Mouse (Mus musculus) left cerebral cortex, postnatal 4 days (tissue): ENCODE results near the gene Hacd4. TPM values are rescaled to one million over a fixed set of nuclear protein-coding genes. Genes with fewer than 3 reads are reported as not detected.

Experiments used
- DNase-seq: peaks from one replicate; pipeline ENCODE4 v3.0.0-alpha.2; 2022
- intact Hi-C: fragments of 180-260 bp; cut with DNase I; formaldehyde crosslinking; loops from one replicate; pipeline ENCODE4 v1.15.1; 2025
- total RNA-seq, 2 experiments: library from RNA; stranded (reverse); gene quantifications; 2 replicates each; pipeline ENCODE4 v1.2.3; 2021

The Hacd4 gene
- total RNA-seq, 2 experiments from 2014 or later = 3.5 to 3.6 TPM

DNA sequence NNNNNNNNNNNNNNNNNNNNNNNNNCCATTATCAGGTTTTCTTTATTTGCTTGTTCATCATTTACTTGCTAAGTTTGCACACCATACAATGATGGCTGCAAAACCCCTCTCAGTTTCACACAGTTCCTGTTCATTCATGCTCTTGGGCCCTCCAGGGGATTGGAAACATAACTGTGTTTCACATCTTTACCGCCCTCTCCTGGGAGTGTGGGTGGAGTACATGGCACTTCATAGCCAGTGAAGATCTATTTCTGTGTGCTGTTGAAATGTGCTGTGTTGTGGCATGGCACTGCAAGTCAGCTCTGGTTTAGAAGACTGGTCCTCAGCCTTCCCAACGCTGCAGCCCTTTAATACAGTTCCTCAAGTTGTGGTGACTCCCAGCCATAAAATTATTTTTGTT is 82.1 kb downstream of the Hacd4 start:
- intact Hi-C loops = no loop called here
- DNase-seq = peak; percentile 22

DNA sequence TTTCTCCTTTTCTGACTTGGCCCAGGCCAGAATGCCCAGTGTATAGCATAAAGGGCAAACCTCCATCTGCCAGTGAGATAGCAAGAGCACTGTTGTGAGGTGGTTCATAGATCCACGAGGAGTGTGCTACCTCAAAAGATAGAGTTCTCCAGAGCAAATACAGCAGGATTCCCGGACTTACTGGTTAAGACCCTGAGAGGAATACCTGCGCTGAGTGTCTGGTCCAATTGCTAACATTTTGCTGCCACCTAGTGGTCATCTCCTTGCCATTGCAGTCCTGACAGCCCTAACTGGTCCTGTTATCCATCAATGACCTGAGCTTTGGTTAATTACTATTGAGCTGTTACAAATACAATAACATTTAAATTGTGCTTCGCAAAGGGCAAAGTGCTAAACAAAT is 87.8 kb downstream of the Hacd4 start:
- intact Hi-C loops = loop anchor here (2.0 kb wide), 3 partner anchors 256 to 982 kb away; partner anchors contain the start of gene Focad
- DNase-seq = peak; percentile 52

Other genes starting within 250 kb of the Hacd4 start
- gene Ifnb1, start 83.8 kb upstream of the Hacd4 start, total RNA-seq = not detected
- gene Ifna15, start 119.3 kb upstream of the Hacd4 start, total RNA-seq = not detected
- not detected for gene Ifna14, start 132.9 kb upstream of the Hacd4 start, total RNA-seq
- gene Ifna9, start 153.5 kb upstream of the Hacd4 start, total RNA-seq = not detected
- not detected for gene Ifna12, start 164.4 kb upstream of the Hacd4 start, total RNA-seq
- not detected for gene C87499, start 195.5 kb upstream of the Hacd4 start, total RNA-seq
- gene Ifna13, start 205.5 kb upstream of the Hacd4 start, total RNA-seq = not detected
- gene Ifna16, start 238.0 kb upstream of the Hacd4 start, total RNA-seq = not detected
- gene Ifna2, start 245.0 kb upstream of the Hacd4 start, total RNA-seq = not detected